8 mouse cellular contexts compared by ENCODE assay signal in the genomic region with DNA sequence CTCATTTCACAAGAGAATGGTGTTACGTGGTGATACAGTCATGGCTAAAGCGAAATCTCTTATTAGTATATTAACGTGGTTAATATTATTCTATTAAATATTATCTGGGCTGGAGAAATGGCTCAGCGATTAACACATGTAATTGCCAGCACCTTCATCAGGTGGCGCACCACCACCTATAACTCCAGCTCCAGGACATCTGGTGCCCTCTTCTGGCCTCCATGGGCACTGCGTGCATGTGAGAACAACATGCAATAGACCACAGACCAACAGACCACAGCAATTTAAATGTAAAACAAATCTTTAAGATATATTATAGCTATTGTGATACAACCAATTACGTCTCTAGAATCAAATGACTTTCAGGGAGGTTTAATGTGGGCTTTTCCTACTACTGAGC. TPM values are rescaled to one million over a fixed set of nuclear protein-coding genes. Genes with fewer than 3 reads are reported as not detected.
DNase-seq lines count a peak whose midpoint lies in the region; ATAC-seq and TF ChIP-seq lines count a peak whose summit lies in the region.

No protein-coding gene starts in this region.

- ATAC-seq in forebrain, embryonic 15.5 days (replicated peaks) = no peak

- H3K27me3 ChIP-seq in forebrain, embryonic 15.5 days = no peaks in the 10 kb centered on the region

- H3K27ac ChIP-seq in layer of hippocampus, adult 2 months = peak overlapping the region; percentile 89
- no peak overlapping the region for H3K27ac ChIP-seq in forebrain, embryonic 15.5 days (replicated peaks)

- no peak overlapping the region for H3K4me2 ChIP-seq in forebrain, embryonic 15.5 days (replicated peaks)

- H3K9me3 ChIP-seq in forebrain, embryonic 15.5 days = no peaks in the 10 kb centered on the region

- 0 out of 2 replicates have a peak, but pooled peaks cover 3% of the 10 kb centered on the region for H3K4me1 ChIP-seq in forebrain, embryonic 15.5 days

- 74% methylated on average over 7 of the region's 7 CpGs for WGBS in forebrain, embryonic 15.5 days

- TF ChIP-seq CTCF in layer of hippocampus, adult 2 months (conservative IDR thresholded peaks at IDR 0.05) = peak; percentile 86

- H3K9ac ChIP-seq in forebrain, embryonic 15.5 days (replicated peaks) = no peak overlapping the region

- no peak overlapping the region for H3K4me3 ChIP-seq in layer of hippocampus, adult 2 months
- no peak overlapping the region for H3K4me3 ChIP-seq in forebrain, embryonic 15.5 days

- DNase-seq in layer of hippocampus, adult 2 months (ENCODE audit: low spot score in 2 of 2) = peak in 1 of 2 experiments; percentile 45
- DNase-seq in layer of hippocampus, adult 18-20 months (ENCODE audit: low spot score in 2 of 2) = no peak
- DNase-seq in MN1 (ENCODE audit: low spot score) = peak; percentile 40
- peak; percentile 75 for DNase-seq in cerebellum, adult 9-10 months
- DNase-seq in kidney, adult 9 months = peak; percentile 94
- DNase-seq in retina, postnatal 1 day = peak; percentile 47
- no peak for DNase-seq in frontal cortex, postnatal 36 days (ENCODE audit: low spot score in 2 of 2)

- no peaks in the 10 kb centered on the region for H3K36me3 ChIP-seq in forebrain, embryonic 15.5 days

RNA-seq across cellular contexts. Expression of gene Ddo, which starts 0.7 kb away (rescaled TPM):
- total RNA-seq in layer of hippocampus, adult 2 months (2021) = 10 to 100 TPM; 18.9 to 21.5 TPM
- total RNA-seq in layer of hippocampus, adult 18-20 months (2021) = 10 to 100 TPM; 18.8 to 19.4 TPM
- 1.0 and 1.5 TPM in 2 replicates for polyA plus RNA-seq in forebrain, embryonic 15.5 days (2015; fragmentation: Nextera tagmentation; extraction: Ambion mirVana)

RNA-seq across cellular contexts. Expression of gene Mettl24, which starts 53.9 kb away (rescaled TPM):
- total RNA-seq in layer of hippocampus, adult 2 months (2021) = 1 to 10 TPM; 2.0 to 2.8 TPM
- total RNA-seq in layer of hippocampus, adult 18-20 months (2021) = 1 to 10 TPM; 2.9 to 3.9 TPM
- polyA plus RNA-seq in forebrain, embryonic 15.5 days (2015; fragmentation: Nextera tagmentation; extraction: Ambion mirVana) = 0.23 and 0.29 TPM in 2 replicates

RNA-seq across cellular contexts. Expression of gene Slc22a16, which starts 59.0 kb away (rescaled TPM):
- not detected for total RNA-seq in layer of hippocampus, adult 2 months (2021)
- not detected for total RNA-seq in layer of hippocampus, adult 18-20 months (2021)
- polyA plus RNA-seq in forebrain, embryonic 15.5 days (2015; fragmentation: Nextera tagmentation; extraction: Ambion mirVana) = not detected in 2 replicates

Comparison
In these comparisons a context has a peak if more than half of its experiments do, and no peak if none do; other contexts are left out.
1. DNase-seq: peak in MN1 (single experiment), cerebellum, adult 9-10 months (single experiment), kidney, adult 9 months (single experiment) and retina, postnatal 1 day (single experiment); none in layer of hippocampus, adult 18-20 months (0 of 2) and frontal cortex, postnatal 36 days (0 of 2).